Mouse (Mus musculus): Measurements from ENCODE around the gene Dstn. TPM values are rescaled to one million over a fixed set of nuclear protein-coding genes. Genes with fewer than 3 reads are reported as not detected.

Dstn gene
- total and polyA plus RNA-seq, 2 experiments from 2014 or later = 409 to 512 TPM

GRCm38 (mm10) chr2:143947981-143948380 lies 32.9 kb downstream of the Dstn start:
- Histone ChIP-seq H3K27me3 (ENCODE audit: insufficient read depth, low read length) (no peaks in the 10 kb centered on the region), H3K9ac (no peak overlapping the region), H3K9me3 (ENCODE audit: low read length) (no peaks in the 10 kb centered on the region), H3K27ac (ENCODE audit: low read depth, low read length) (no peak overlapping the region), H3K4me1 (ENCODE audit: insufficient read depth) (no peaks in the 10 kb centered on the region), H3K4me2 (ENCODE audit: low read depth) (no peak overlapping the region), H3K36me3 (ENCODE audit: insufficient read depth) (peaks cover 78% of the 10 kb centered on the region), H3K4me3 (ENCODE audit: low read depth, low read length) (no peak overlapping the region)
- 98% methylated on average over 3 of the region's 3 CpGs for WGBS
- no peak for TF ChIP-seq CTCF (IDR thresholded peaks at IDR 0.05; ENCODE audit: low read depth)
- no peak for ATAC-seq
- DNase-seq = no peak

DNA sequence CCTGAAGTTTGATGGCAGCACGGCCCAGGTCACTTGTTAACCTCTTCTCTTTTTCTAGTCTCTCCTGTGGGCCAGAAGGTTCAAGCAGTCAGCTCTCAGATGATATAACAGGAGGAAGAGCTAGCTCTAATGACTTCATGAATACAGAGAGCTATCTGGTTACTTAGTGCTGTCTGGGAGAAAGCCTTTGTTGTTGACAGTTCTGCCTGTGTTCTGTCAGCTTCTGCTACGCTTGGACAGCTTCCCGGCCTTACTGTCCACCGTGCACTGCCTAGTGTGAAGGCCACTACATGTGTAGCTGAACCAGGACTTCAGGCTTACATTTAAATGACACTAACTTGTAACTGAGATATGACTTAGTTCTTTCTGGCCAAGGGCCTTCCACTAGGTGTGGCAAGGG lies 33.3 kb downstream of the Dstn start:
- Histone ChIP-seq H3K4me3 (ENCODE audit: low read depth, low read length) (no peak overlapping the region), H3K9ac (no peak overlapping the region), H3K27me3 (ENCODE audit: insufficient read depth, low read length) (no peaks in the 10 kb centered on the region), H3K27ac (ENCODE audit: low read depth, low read length) (no peak overlapping the region), H3K36me3 (ENCODE audit: insufficient read depth) (peaks cover 79% of the 10 kb centered on the region), H3K4me2 (ENCODE audit: low read depth) (no peak overlapping the region), H3K9me3 (ENCODE audit: low read length) (no peaks in the 10 kb centered on the region), H3K4me1 (ENCODE audit: insufficient read depth) (no peaks in the 10 kb centered on the region)
- WGBS = 93% methylated on average over 4 of the region's 4 CpGs
- TF ChIP-seq CTCF (IDR thresholded peaks at IDR 0.05; ENCODE audit: low read depth) = no peak
- no peak for DNase-seq
- no peak for ATAC-seq

DNA sequence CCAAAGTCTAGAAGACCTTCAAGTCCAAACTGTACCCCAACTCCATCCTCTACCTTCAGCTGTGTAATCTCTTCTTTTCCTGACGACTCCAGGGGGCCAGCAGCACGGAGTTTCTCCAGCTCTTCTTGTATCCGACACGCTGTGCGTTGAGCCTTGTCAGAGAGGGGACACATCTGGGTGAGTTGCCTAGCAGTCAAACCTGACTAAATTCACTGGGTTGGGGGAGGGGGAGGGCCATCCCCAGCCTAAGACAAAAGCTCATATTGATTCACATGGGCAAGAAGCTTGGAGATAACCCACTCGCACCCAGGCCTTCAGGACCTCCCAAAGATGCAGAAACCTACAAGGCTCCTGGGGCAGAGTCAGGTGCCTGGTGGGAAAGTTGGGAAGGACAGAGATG lies 34.1 kb downstream of the Dstn start:
- Histone ChIP-seq H3K4me3 (ENCODE audit: low read depth, low read length) (no peak overlapping the region), H3K27me3 (ENCODE audit: insufficient read depth, low read length) (no peaks in the 10 kb centered on the region), H3K27ac (ENCODE audit: low read depth, low read length) (no peak overlapping the region), H3K9ac (no peak overlapping the region), H3K4me2 (ENCODE audit: low read depth) (no peak overlapping the region), H3K9me3 (ENCODE audit: low read length) (no peaks in the 10 kb centered on the region), H3K4me1 (ENCODE audit: insufficient read depth) (no peaks in the 10 kb centered on the region), H3K36me3 (ENCODE audit: insufficient read depth) (peaks cover 79% of the 10 kb centered on the region)
- no peak for DNase-seq
- WGBS = 96% methylated on average over 6 of the region's 6 CpGs
- ATAC-seq = no peak
- TF ChIP-seq CTCF (IDR thresholded peaks at IDR 0.05; ENCODE audit: low read depth) = no peak

GRCm38 (mm10) chr2:143950290-143951027 lies 35.3 kb downstream of the Dstn start:
- no peak for TF ChIP-seq CTCF (IDR thresholded peaks at IDR 0.05; ENCODE audit: low read depth)
- Histone ChIP-seq H3K9ac (no peak overlapping the region), H3K27me3 (ENCODE audit: insufficient read depth, low read length) (no peaks in the 10 kb centered on the region), H3K4me3 (ENCODE audit: low read depth, low read length) (no peak overlapping the region), H3K4me1 (ENCODE audit: insufficient read depth) (no peaks in the 10 kb centered on the region), H3K9me3 (ENCODE audit: low read length) (no peaks in the 10 kb centered on the region), H3K27ac (ENCODE audit: low read depth, low read length) (no peak overlapping the region), H3K36me3 (ENCODE audit: insufficient read depth) (peaks cover 81% of the 10 kb centered on the region), H3K4me2 (ENCODE audit: low read depth) (no peak overlapping the region)
- no peak for DNase-seq
- ATAC-seq = no peak
- 88% methylated on average over 5 of the region's 5 CpGs for WGBS

DNA sequence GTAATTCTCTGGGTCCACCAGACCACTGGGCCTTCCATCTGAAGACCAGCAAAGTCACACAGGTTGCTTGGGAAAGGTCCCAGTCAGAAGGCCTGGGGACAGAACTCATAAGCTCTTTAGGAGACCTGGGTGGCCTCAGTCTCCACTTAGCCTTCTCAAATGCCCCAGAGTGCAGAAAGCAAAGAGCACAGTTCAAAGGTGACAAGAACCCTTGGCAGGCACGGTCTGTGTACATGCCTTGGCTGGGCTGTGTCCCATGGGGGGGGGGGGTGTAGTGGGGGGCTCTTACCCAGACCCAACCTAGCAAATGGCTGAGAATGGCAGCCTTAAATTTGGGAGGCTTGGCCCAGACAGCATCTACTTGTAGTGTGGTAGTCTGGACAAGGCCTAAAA lies 35.9 kb downstream of the Dstn start:
- H3K4me1 ChIP-seq (ENCODE audit: insufficient read depth) = no peaks in the 10 kb centered on the region
- ATAC-seq = no peak
- no peak overlapping the region for H3K4me2 ChIP-seq (ENCODE audit: low read depth)
- 83% methylated on average over 1 of the region's 1 CpGs for WGBS
- no peaks in the 10 kb centered on the region for H3K27me3 ChIP-seq (ENCODE audit: insufficient read depth, low read length)
- TF ChIP-seq CTCF (IDR thresholded peaks at IDR 0.05; ENCODE audit: low read depth) = no peak
- peaks cover 81% of the 10 kb centered on the region for H3K36me3 ChIP-seq (ENCODE audit: insufficient read depth)
- DNase-seq = no peak
- H3K4me3 ChIP-seq (ENCODE audit: low read depth, low read length) = no peak overlapping the region
- H3K27ac ChIP-seq (ENCODE audit: low read depth, low read length) = no peak overlapping the region
- H3K9me3 ChIP-seq (ENCODE audit: low read length) = no peaks in the 10 kb centered on the region
- no peak overlapping the region for H3K9ac ChIP-seq

GRCm38 (mm10) chr2:143951546-143952315 lies 36.6 kb downstream of the Dstn start:
- Histone ChIP-seq H3K4me1 (ENCODE audit: insufficient read depth) (no peaks in the 10 kb centered on the region), H3K27me3 (ENCODE audit: insufficient read depth, low read length) (no peaks in the 10 kb centered on the region), H3K27ac (ENCODE audit: low read depth, low read length) (no peak overlapping the region), H3K36me3 (ENCODE audit: insufficient read depth) (peaks cover 84% of the 10 kb centered on the region), H3K4me2 (ENCODE audit: low read depth) (no peak overlapping the region), H3K9ac (no peak overlapping the region), H3K4me3 (ENCODE audit: low read depth, low read length) (no peak overlapping the region), H3K9me3 (ENCODE audit: low read length) (no peaks in the 10 kb centered on the region)
- 90% methylated on average over 5 of the region's 5 CpGs for WGBS
- TF ChIP-seq CTCF (IDR thresholded peaks at IDR 0.05; ENCODE audit: low read depth) = no peak
- DNase-seq = no peak
- ATAC-seq = no peak

DNA sequence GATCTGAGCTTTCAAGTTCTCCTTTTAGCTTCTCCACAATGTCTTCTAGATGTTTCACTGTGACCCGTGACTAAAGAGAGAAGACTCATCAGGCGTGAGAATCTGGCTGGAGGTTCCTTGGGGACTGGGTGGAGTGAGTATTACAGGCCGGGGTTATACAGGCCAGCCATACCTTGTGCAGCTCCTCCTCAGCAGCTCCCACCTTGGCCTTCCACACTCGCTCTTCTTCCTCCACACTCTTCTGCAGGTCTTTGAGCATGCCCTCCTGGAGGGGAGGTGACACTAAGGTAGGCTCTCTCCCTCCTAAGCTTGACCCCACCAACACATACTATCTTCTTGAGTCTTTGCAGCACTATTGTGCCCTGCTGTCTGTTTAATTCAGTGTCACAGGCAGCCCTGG lies 38.8 kb downstream of the Dstn start:
- no peak for TF ChIP-seq CTCF (IDR thresholded peaks at IDR 0.05; ENCODE audit: low read depth)
- DNase-seq (no peak), ATAC-seq (no peak)
- Histone ChIP-seq H3K27ac (ENCODE audit: low read depth, low read length) (no peak overlapping the region), H3K4me1 (ENCODE audit: insufficient read depth) (no peaks in the 10 kb centered on the region), H3K36me3 (ENCODE audit: insufficient read depth) (peaks cover 77% of the 10 kb centered on the region), H3K9ac (no peak overlapping the region), H3K27me3 (ENCODE audit: insufficient read depth, low read length) (no peaks in the 10 kb centered on the region), H3K9me3 (ENCODE audit: low read length) (no peaks in the 10 kb centered on the region), H3K4me2 (ENCODE audit: low read depth) (no peak overlapping the region), H3K4me3 (ENCODE audit: low read depth, low read length) (no peak overlapping the region)
- WGBS = 95% methylated on average over 4 of the region's 4 CpGs
